Mouse (Mus musculus) forebrain, embryonic 14.5 days (tissue): ENCODE measurements around the gene Zfp92. TPM values are rescaled to one million over a fixed set of nuclear protein-coding genes. Genes with fewer than 3 reads are reported as not detected.

Experiments used
- polyA plus RNA-seq: library from polyadenylated mRNA; unstranded; fragments of >200 nt; fragmentation: Nextera tagmentation; extraction: Ambion mirVana; gene quantifications from 2 replicates; pipeline ENCODE4 v1.2.1, GENCODE M21; 2014

Gene Zfp92
- polyA plus RNA-seq, 1 experiment from 2014 or later = 0.39 TPM

Other genes with a start within 250 kb of the Zfp92 start
- not detected in 2 replicates for gene Spin2d, start 234.1 kb upstream of the Zfp92 start, polyA plus RNA-seq
- gene Xlr3b, start 218.9 kb upstream of the Zfp92 start, polyA plus RNA-seq = 10.6 and 43.5 TPM in 2 replicates
- gene Xlr4b, start 196.8 kb upstream of the Zfp92 start, polyA plus RNA-seq = 0.37 and 1.4 TPM in 2 replicates
- gene F8a, start 182.8 kb upstream of the Zfp92 start, polyA plus RNA-seq = 18.8 and 24.6 TPM in 2 replicates
- gene Xlr4c, start 168.0 kb upstream of the Zfp92 start, polyA plus RNA-seq = 0.54 TPM in 1 of 2 replicates, not detected in the other
- not detected in 2 replicates for gene Xlr3c, start 145.7 kb upstream of the Zfp92 start, polyA plus RNA-seq
- not detected in 2 replicates for gene Xlr5a, start 118.1 kb upstream of the Zfp92 start, polyA plus RNA-seq
- not detected in 2 replicates for gene Xlr5c, start 118.1 kb upstream of the Zfp92 start, polyA plus RNA-seq
- gene Gm45015, start 74.3 kb upstream of the Zfp92 start, polyA plus RNA-seq = not detected in 2 replicates
- 14.4 and 15.2 TPM in 2 replicates for gene Zfp275, start 68.5 kb upstream of the Zfp92 start, polyA plus RNA-seq
- not detected in 2 replicates for gene Gm18336, start 12.4 kb upstream of the Zfp92 start, polyA plus RNA-seq
- not detected in 2 replicates for gene Trex2, start 24.2 kb downstream of the Zfp92 start, polyA plus RNA-seq
- 64.2 TPM in 2 replicates for gene Haus7, start 47.9 kb downstream of the Zfp92 start, polyA plus RNA-seq
- 15.5 and 18.0 TPM in 2 replicates for gene Bgn, start 72.5 kb downstream of the Zfp92 start, polyA plus RNA-seq
- gene Atp2b3, start 92.0 kb downstream of the Zfp92 start, polyA plus RNA-seq = 2.1 and 3.8 TPM in 2 replicates
- gene Dusp9, start 228.3 kb downstream of the Zfp92 start, polyA plus RNA-seq = 0.22 and 0.27 TPM in 2 replicates
- gene Pnck, start 249.0 kb downstream of the Zfp92 start, polyA plus RNA-seq = 116 and 118 TPM in 2 replicates